Mouse (Mus musculus): Measurements from ENCODE around the gene Hist1h2ao. TPM values are rescaled to one million over a fixed set of nuclear protein-coding genes. Genes with fewer than 3 reads are reported as not detected.
A peak's percentile ranks its signal among the peaks of the same experiment; 100 is the strongest.
"Not testable (repeated sequence)": the region's sequence is repeated elsewhere in the genome, so short reads cannot be mapped to it uniquely, and the experiment has no call there.

Hist1h2ao gene
- polyA plus RNA-seq, 1 experiment from 2014 or later = not detected

DNA sequence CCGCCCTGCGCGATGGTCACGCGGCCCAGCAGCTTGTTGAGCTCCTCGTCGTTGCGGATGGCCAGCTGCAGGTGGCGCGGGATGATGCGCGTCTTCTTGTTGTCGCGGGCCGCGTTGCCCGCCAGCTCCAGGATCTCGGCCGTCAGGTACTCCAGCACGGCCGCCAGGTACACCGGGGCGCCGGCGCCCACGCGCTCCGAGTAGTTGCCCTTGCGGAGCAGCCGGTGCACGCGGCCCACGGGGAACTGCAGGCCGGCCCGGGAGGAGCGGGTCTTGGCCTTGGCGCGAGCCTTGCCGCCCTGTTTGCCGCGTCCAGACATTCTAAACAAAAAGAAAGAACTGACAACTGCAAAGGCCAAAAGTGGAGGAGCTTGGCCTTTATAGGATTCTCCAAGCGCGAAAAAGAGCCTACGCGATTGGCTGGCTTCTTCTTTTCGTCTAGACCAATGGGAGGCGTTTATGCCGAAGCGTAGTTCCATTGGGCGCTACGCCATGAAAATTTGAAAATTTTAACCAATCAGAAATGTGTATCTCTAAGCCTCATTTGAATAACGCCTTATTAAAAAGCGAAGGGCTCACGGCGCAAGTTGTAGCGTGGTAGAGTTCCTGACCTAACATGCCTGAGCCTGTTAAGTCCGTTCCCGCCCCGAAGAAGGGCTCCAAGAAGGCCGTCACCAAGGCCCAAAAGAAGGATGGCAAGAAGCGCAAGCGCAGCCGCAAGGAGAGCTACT is 23.2 kb upstream of the Hist1h2ao start, which contains the start of the genes Hist1h2an and Hist1h2bp:
Gene Hist1h2an, minus strand, starts transcription at position 320 of the 731 bp plus-strand sequence.
Gene Hist1h2bp, plus strand, starts transcription at position 563 of the 731 bp plus-strand sequence.
- peak within 1 kb of the TSS; percentile 41 for H3K9ac ChIP-seq
- peak within 1 kb of the TSS; percentile 34 for H3K4me3 ChIP-seq (replicated peaks)
- peaks cover 23% of the 10 kb centered on the region for H3K4me1 ChIP-seq (replicated peaks)
- not testable (repeated sequence) for H3K9me3 ChIP-seq; H3K27me3 ChIP-seq (replicated peaks); H3K36me3 ChIP-seq
- WGBS = under 1% methylated on average over 40 of the region's 63 CpGs
- H3K4me2 ChIP-seq (replicated peaks) = peak within 1 kb of the TSS; percentile 60
- ATAC-seq = peak; percentile 94
- peak within 1 kb of the TSS; percentile 84 for H3K27ac ChIP-seq

GRCm38 (mm10) chr13:21787760-21788593 is 22.3 kb upstream of the Hist1h2ao start:
- ATAC-seq = peak; percentile 7; the same call in 1 of the 2 replicates
- no peaks in the 10 kb centered on the region for H3K9me3 ChIP-seq
- WGBS = 26% methylated on average over 15 of the region's 21 CpGs
- H3K9ac ChIP-seq = peak overlapping the region; percentile 32; the same call in 1 of the 2 replicates
- peak overlapping the region; percentile 56; the same call in 1 of the 2 replicates for H3K27ac ChIP-seq
- H3K4me3 ChIP-seq (replicated peaks) = no peak overlapping the region
- peak overlapping the region; percentile 60 for H3K4me2 ChIP-seq (replicated peaks)
- H3K36me3 ChIP-seq = no peaks in the 10 kb centered on the region
- peaks cover 19% of the 10 kb centered on the region for H3K4me1 ChIP-seq (replicated peaks)
- no peaks in the 10 kb centered on the region for H3K27me3 ChIP-seq (replicated peaks)

- 46% methylated on average over 6 of the region's 6 CpGs for WGBS
- H3K4me2 ChIP-seq (replicated peaks) = no peak overlapping the region
- H3K36me3 ChIP-seq = no peaks in the 10 kb centered on the region
- H3K27ac ChIP-seq = no peak overlapping the region
- no peak overlapping the region for H3K9ac ChIP-seq
- H3K9me3 ChIP-seq = no peaks in the 10 kb centered on the region
- H3K4me3 ChIP-seq (replicated peaks) = no peak overlapping the region
- H3K4me1 ChIP-seq (replicated peaks) = peaks cover 12% of the 10 kb centered on the region; the same call in 1 of the 2 replicates
- ATAC-seq = no peak
- no peaks in the 10 kb centered on the region for H3K27me3 ChIP-seq (replicated peaks)
Measured at GRCm38 (mm10) chr13:21789925-21790324, 20.3 kb upstream of the Hist1h2ao start.

- no peak for ATAC-seq
- Histone ChIP-seq H3K27me3 (replicated peaks) (no peaks in the 10 kb centered on the region), H3K4me3 (replicated peaks) (peak overlapping the region; percentile 15; the same call in 1 of the 2 replicates), H3K4me2 (replicated peaks) (peak overlapping the region; percentile 54), H3K36me3 (no peaks in the 10 kb centered on the region), H3K9me3 (no peaks in the 10 kb centered on the region), H3K27ac (0 out of 2 replicates have a peak overlapping the region, but pooled peaks have one; percentile 22), H3K9ac (peak overlapping the region; percentile 36), H3K4me1 (replicated peaks) (peaks cover 8% of the 10 kb centered on the region; the same call in 1 of the 2 replicates)
- 12% methylated on average over 18 of the region's 18 CpGs for WGBS
Measured at GRCm38 (mm10) chr13:21790601-21791283, 19.5 kb upstream of the Hist1h2ao start.

GRCm38 (mm10) chr13:21795584-21795983 is 14.7 kb upstream of the Hist1h2ao start:
- ATAC-seq = no peak
- no peak overlapping the region for H3K4me2 ChIP-seq (replicated peaks)
- no peak overlapping the region for H3K9ac ChIP-seq
- no peaks in the 10 kb centered on the region for H3K27me3 ChIP-seq (replicated peaks)
- H3K4me1 ChIP-seq (replicated peaks) = 0 out of 2 replicates have a peak, but pooled peaks cover 2% of the 10 kb centered on the region
- no peaks in the 10 kb centered on the region for H3K36me3 ChIP-seq
- no peaks in the 10 kb centered on the region for H3K9me3 ChIP-seq
- no peak overlapping the region for H3K4me3 ChIP-seq (replicated peaks)
- WGBS = 92% methylated on average over 7 of the region's 7 CpGs
- H3K27ac ChIP-seq = no peak overlapping the region

- H3K27me3 ChIP-seq (replicated peaks); H3K4me1 ChIP-seq (replicated peaks); H3K4me3 ChIP-seq (replicated peaks); ATAC-seq; H3K4me2 ChIP-seq (replicated peaks); H3K9ac ChIP-seq; H3K9me3 ChIP-seq; H3K36me3 ChIP-seq; H3K27ac ChIP-seq: not testable (repeated sequence)
Measured at GRCm38 (mm10) chr13:21797163-21797562, 13.1 kb upstream of the Hist1h2ao start.

DNA sequence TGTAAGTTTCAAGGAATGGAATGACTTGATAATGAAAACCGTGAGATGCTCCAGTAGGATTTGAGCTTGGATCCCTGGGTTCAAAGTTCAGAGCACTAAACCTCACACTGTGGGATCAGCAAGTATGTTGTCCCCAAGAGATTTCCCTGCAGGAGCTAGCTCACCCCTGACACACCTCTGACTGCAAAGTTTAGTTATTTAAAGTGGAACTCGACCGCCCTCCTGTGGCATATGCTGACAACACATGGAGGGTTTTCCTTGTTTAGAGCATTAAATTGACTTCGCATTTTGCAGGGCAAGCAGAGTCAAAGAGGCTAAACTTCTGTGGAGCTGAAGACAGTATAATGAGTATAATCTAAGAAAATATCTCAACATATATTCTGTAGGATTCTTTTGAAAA is 7.2 kb upstream of the Hist1h2ao start:
- not testable (repeated sequence) for H3K4me1 ChIP-seq (replicated peaks); H3K4me2 ChIP-seq (replicated peaks); H3K27ac ChIP-seq; H3K4me3 ChIP-seq (replicated peaks); H3K9ac ChIP-seq; H3K9me3 ChIP-seq; H3K36me3 ChIP-seq; H3K27me3 ChIP-seq (replicated peaks)
- WGBS = no CpG with 5 or more reads among the region's 4 CpGs
- peak; percentile 86 for ATAC-seq

GRCm38 (mm10) chr13:21811074-21811473 is 809 bp downstream of the Hist1h2ao start:
- not testable (repeated sequence) for H3K4me2 ChIP-seq (replicated peaks); H3K36me3 ChIP-seq; H3K9ac ChIP-seq; H3K9me3 ChIP-seq; H3K4me3 ChIP-seq (replicated peaks); H3K4me1 ChIP-seq (replicated peaks); H3K27ac ChIP-seq; H3K27me3 ChIP-seq (replicated peaks)
- no CpG with 5 or more reads among the region's 8 CpGs for WGBS
- peak; percentile 31 for ATAC-seq

DNA sequence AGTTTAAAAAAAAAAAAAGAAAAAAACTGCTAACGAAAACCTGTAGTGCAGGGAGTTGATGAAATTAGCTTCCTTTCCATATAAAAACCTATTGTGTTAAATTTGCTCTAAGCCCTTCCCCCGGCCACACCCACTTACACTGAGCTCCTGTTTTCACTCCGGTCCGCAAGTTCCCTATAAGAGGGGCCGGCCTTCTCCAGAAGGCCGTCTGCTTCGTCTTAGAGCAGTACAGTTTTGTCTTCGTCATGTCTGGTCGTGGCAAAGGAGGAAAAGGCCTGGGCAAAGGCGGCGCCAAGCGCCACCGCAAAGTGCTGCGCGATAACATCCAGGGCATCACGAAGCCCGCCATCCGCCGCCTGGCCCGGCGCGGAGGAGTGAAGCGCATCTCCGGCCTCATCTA is 1.3 kb downstream of the Hist1h2ao start, which contains the start of gene Hist1h4m:
Gene Hist1h4m, plus strand, starts transcription at position 208 of the 400 bp plus-strand sequence.
- not testable (repeated sequence) for H3K9ac ChIP-seq; H3K36me3 ChIP-seq; H3K27me3 ChIP-seq (replicated peaks); H3K9me3 ChIP-seq; H3K4me1 ChIP-seq (replicated peaks)
- no CpG with 5 or more reads among the region's 24 CpGs for WGBS
- Histone ChIP-seq H3K4me3 (replicated peaks) (0 out of 2 replicates have a peak within 1 kb of the TSS, but pooled peaks have one; percentile 9), H3K4me2 (replicated peaks) (peak within 1 kb of the TSS; percentile 36), H3K27ac (0 out of 2 replicates have a peak within 1 kb of the TSS, but pooled peaks have one; percentile 22)
- ATAC-seq = peak; percentile 67

- peak; percentile 64 for ATAC-seq
- 0 out of 2 replicates have a peak overlapping the region, but pooled peaks have one; percentile 22 for H3K27ac ChIP-seq
- not testable (repeated sequence) for H3K9ac ChIP-seq; H3K9me3 ChIP-seq; H3K27me3 ChIP-seq (replicated peaks); H3K36me3 ChIP-seq; H3K4me1 ChIP-seq (replicated peaks)
- H3K4me3 ChIP-seq (replicated peaks) = 0 out of 2 replicates have a peak overlapping the region, but pooled peaks have one; percentile 9
- H3K4me2 ChIP-seq (replicated peaks) = peak overlapping the region; percentile 36
- WGBS = under 1% methylated on average over 14 of the region's 14 CpGs
Measured at GRCm38 (mm10) chr13:21812092-21812491, 1.8 kb downstream of the Hist1h2ao start.

GRCm38 (mm10) chr13:21820082-21820890 is 10.0 kb downstream of the Hist1h2ao start:
- H3K9me3 ChIP-seq; H3K4me2 ChIP-seq (replicated peaks); H3K4me3 ChIP-seq (replicated peaks); H3K36me3 ChIP-seq; H3K27ac ChIP-seq; H3K27me3 ChIP-seq (replicated peaks); H3K4me1 ChIP-seq (replicated peaks); H3K9ac ChIP-seq: not testable (repeated sequence)
- 0 out of 2 replicates have a peak, but pooled peaks have one; percentile 41 for ATAC-seq
- WGBS = 73% methylated on average over 7 of the region's 16 CpGs
